Mouse (Mus musculus) forebrain, embryonic 14.5 days (tissue): Measurements from ENCODE around the gene Aicda. TPM values are rescaled to one million over a fixed set of nuclear protein-coding genes. Genes with fewer than 3 reads are reported as not detected.
A peak's percentile ranks its signal among the peaks of the same experiment; 100 is the strongest.
"Not testable (repeated sequence)": the region's sequence is repeated elsewhere in the genome, so short reads cannot be mapped to it uniquely, and the experiment has no call there.

Source experiments
- ATAC-seq: fragments of 200-750 bp; cut with Nextera tagmentation; 2 replicates; pipeline ENCODE4 v1.8.0; 2017; ENCODE audit warnings: mild to moderate bottlenecking, moderate library complexity
- DNase-seq: peaks from one replicate; pipeline ENCODE4 v3.0.0-alpha.2; 2015; ENCODE audit warnings: low spot score
- H3K27ac ChIP-seq: fragments of 300-500 bp; sonication (generic); 2 replicates; pipeline ENCODE4 v1.5.1; 2014; ENCODE audit warnings: low read depth, mild to moderate bottlenecking, control low read depth, low read length, moderate library complexity
- H3K27me3 ChIP-seq: fragments of 300-500 bp; sonication (generic); replicated peaks from 2 replicates; pipeline ENCODE4 v1.6.1; 2014; ENCODE audit warnings: low read length, control low read depth, mixed read lengths; ENCODE audit not compliant: control insufficient read depth, insufficient read depth
- H3K36me3 ChIP-seq: fragments of 300-500 bp; sonication (generic); 2 replicates; pipeline ENCODE4 v1.6.1; 2014; ENCODE audit warnings: low read length, control low read depth; ENCODE audit not compliant: control insufficient read depth, insufficient read depth
- H3K4me1 ChIP-seq: fragments of 300-500 bp; sonication (generic); 2 replicates; pipeline ENCODE4 v1.6.1; 2014; ENCODE audit warnings: antibody characterized with exemption, low read length, control low read depth; ENCODE audit not compliant: control insufficient read depth, insufficient read depth
- H3K4me2 ChIP-seq: fragments of 300-500 bp; sonication (generic); 2 replicates; pipeline ENCODE4 v1.6.1; 2014; ENCODE audit warnings: mild to moderate bottlenecking, control low read depth, low read length
- H3K4me3 ChIP-seq: fragments of 300-500 bp; sonication (generic); 2 replicates; pipeline ENCODE4 v1.5.1; 2014; ENCODE audit warnings: low read depth, low read length, control low read depth
- H3K9ac ChIP-seq: fragments of 300-500 bp; sonication (generic); 2 replicates; pipeline ENCODE4 v1.6.1; 2014; ENCODE audit warnings: mild to moderate bottlenecking, low read length, control low read depth, moderate library complexity
- H3K9me3 ChIP-seq: fragments of 300-500 bp; sonication (generic); replicated peaks from 2 replicates; pipeline ENCODE4 v1.6.1; 2016; ENCODE audit warnings: low read length, control low read depth, mixed read lengths; ENCODE audit not compliant: control insufficient read depth
- WGBS: fragments of 180-500 bp; shearing (Covaris S2); extraction: QIAGEN DNeasy Blood & Tissue Kit; methylation state at CpG from one replicate; pipeline ENCODE4 v1.1.7; 2014; 5-methylcytosine and 5-hydroxymethylcytosine counted together
- polyA plus RNA-seq: library from polyadenylated mRNA; unstranded; fragments of >200 nt; fragmentation: Nextera tagmentation; extraction: Ambion mirVana; gene quantifications from 2 replicates; pipeline ENCODE4 v1.2.1, GENCODE M21; 2014

Aicda gene
- polyA plus RNA-seq, 1 experiment from 2014 or later, result 0.52 TPM

DNA sequence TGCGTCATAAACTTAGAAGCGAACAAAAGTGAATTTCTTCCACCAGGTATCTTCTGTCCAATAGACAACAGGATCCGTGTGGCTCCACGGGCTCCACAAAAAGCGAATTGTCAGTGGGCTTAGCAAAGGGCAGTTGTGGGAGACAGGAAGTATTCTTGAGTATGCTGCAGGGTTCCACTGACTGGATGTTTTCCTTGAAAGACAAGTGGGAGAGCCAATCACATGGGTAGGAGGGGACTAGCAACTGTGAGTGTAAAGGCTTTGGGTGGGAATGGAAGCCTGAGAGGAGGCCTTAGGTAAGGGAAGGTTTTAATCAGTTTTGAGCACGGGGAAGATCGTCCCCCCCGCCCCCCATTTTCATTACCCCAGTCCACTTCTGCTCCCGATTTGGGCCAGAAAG, 31.0 kb upstream of the Aicda start:
- H3K4me2 ChIP-seq, result no peak overlapping the region
- 0 out of 2 replicates have a peak overlapping the region, but pooled peaks have one; percentile 29 for H3K9ac ChIP-seq
- H3K9me3 ChIP-seq, result no peaks in the 10 kb centered on the region
- H3K27ac ChIP-seq, result no peak overlapping the region
- H3K4me3 ChIP-seq, result no peak overlapping the region
- H3K4me1 ChIP-seq, result no peaks in the 10 kb centered on the region
- 73% methylated on average over 9 of the region's 9 CpGs for WGBS
- no peaks in the 10 kb centered on the region for H3K36me3 ChIP-seq
- peak; percentile 79 for DNase-seq
- no peaks in the 10 kb centered on the region for H3K27me3 ChIP-seq
- peak; percentile 84 for ATAC-seq

DNA sequence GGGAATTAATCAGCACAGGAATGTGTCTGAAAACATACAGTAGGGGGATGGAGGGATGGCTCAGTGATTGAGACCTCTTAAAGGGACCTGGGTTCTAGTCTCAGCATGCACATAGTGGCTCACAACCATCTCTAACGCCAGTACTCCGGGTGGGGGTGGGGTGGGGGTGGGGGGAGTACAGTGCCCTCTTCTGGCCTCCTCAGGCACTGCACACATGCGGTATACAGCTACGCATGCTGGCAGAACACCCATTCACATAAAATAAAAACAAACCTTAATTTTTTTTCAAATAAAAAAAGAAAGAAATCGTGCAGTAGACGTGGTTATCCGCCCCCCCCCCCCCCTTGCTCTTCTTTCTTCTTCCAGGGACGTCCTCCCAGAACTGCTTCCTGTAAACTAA, 30.3 kb upstream of the Aicda start:
- Histone ChIP-seq H3K9ac (no peak overlapping the region), H3K27ac (no peak overlapping the region), H3K9me3 (no peaks in the 10 kb centered on the region), H3K4me1 (no peaks in the 10 kb centered on the region), H3K4me3 (no peak overlapping the region), H3K4me2 (no peak overlapping the region), H3K27me3 (no peaks in the 10 kb centered on the region), H3K36me3 (no peaks in the 10 kb centered on the region)
- 90% methylated on average over 8 of the region's 8 CpGs for WGBS
- ATAC-seq (no peak), DNase-seq (no peak)

- Histone ChIP-seq H3K9ac (no peak overlapping the region), H3K4me2 (no peak overlapping the region), H3K27me3 (no peaks in the 10 kb centered on the region), H3K4me1 (no peaks in the 10 kb centered on the region), H3K27ac (no peak overlapping the region), H3K4me3 (no peak overlapping the region), H3K9me3 (no peaks in the 10 kb centered on the region), H3K36me3 (no peaks in the 10 kb centered on the region)
- ATAC-seq (no peak), DNase-seq (no peak)
- WGBS, result 76% methylated on average over 12 of the region's 12 CpGs
Measured at GRCm38 (mm10) chr6:122527596-122527995, 26.0 kb upstream of the Aicda start.

DNA sequence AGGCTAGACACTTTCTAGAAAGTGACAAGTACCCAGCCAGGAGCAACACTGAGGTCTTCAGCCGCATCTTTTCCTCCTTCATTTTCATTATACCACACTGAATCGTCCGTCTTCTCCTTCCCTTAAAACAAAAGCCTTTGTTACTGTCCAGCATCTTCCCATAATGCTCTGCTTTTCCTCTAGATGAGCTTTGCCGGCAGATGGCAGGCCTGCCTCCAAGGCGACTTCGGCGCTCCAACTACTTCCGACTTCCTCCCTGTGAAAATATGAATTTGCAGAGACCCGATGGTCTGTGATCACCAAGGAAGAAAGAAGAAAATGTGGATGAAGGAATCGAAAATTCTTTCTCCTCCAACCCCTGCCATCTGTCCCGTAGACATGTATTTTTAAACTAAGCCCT, 25.5 kb upstream of the Aicda start:
- DNase-seq, result no peak
- H3K9me3 ChIP-seq, result no peaks in the 10 kb centered on the region
- H3K4me2 ChIP-seq, result no peak overlapping the region
- H3K4me1 ChIP-seq, result no peaks in the 10 kb centered on the region
- no peaks in the 10 kb centered on the region for H3K36me3 ChIP-seq
- ATAC-seq, result no peak
- H3K9ac ChIP-seq, result no peak overlapping the region
- H3K27ac ChIP-seq, result no peak overlapping the region
- WGBS, result 84% methylated on average over 11 of the region's 11 CpGs
- no peaks in the 10 kb centered on the region for H3K27me3 ChIP-seq
- no peak overlapping the region for H3K4me3 ChIP-seq

DNA sequence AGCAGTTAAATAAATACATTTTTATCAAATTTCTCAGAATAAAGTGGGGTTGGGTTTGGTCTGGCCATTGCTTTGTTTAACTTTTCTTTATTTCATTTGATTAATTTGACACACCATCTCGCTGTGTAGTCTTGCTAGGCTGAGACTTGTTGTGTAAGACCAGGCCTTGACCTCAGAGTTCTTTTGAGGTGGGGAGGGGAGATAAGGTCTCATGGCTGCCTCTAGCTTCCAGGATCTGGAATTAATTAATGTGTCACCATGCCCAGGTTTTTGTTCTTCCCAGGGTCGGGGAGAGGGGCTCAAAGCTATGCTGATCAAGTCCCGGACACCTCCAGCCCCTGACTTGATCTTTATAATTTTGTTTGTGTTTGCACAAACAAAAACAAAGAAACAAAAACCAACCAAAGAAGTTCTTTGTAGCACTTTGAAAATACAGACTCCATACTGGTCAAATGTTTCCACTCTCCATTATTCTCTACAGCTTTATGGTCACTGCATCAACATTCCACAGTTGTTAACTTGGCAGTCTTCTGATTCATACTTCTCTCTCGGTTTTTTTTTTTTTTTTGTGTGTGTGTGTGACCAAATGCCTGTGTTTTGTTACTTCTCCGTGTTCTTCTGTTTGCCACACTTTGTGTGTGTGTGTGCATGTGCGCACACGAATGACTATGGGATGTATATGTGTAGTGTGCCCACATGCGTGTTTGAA, 22.0 kb upstream of the Aicda start:
- no peak for DNase-seq
- Histone ChIP-seq H3K27me3 (no peaks in the 10 kb centered on the region), H3K27ac (no peak overlapping the region), H3K9me3 (no peaks in the 10 kb centered on the region), H3K36me3 (no peaks in the 10 kb centered on the region), H3K9ac (no peak overlapping the region), H3K4me3 (no peak overlapping the region), H3K4me1 (0 out of 2 replicates have a peak, but pooled peaks cover 2% of the 10 kb centered on the region), H3K4me2 (no peak overlapping the region)
- no peak for ATAC-seq
- WGBS, result 80% methylated on average over 8 of the region's 8 CpGs

DNA sequence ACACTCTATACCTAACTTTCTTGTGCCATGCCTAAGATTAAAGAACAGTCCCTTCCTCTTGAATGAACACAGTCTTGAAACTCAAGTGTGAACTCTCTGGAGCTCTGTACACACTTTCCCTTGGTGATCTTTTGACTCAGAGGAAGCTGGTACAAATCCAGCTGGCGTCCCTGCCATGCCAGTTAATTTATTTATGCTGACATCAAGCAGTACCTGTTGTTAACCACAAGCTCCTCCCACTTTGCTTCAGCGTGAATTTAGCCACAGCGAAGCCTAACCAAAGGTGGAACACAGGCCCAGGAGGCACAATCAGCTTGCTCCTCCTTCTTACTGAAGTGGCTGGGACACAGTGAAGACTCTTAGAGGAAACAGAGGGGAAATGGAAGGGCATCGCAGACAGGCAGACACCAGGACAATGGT, 20.7 kb upstream of the Aicda start:
- Histone ChIP-seq H3K4me1 (0 out of 2 replicates have a peak, but pooled peaks cover 2% of the 10 kb centered on the region), H3K27ac (no peak overlapping the region; the same call in 1 of the 2 replicates), H3K9me3 (no peaks in the 10 kb centered on the region), H3K36me3 (no peaks in the 10 kb centered on the region), H3K9ac (no peak overlapping the region; the same call in 1 of the 2 replicates), H3K4me3 (0 out of 2 replicates have a peak overlapping the region, but pooled peaks have one; percentile 6), H3K27me3 (no peaks in the 10 kb centered on the region), H3K4me2 (peak overlapping the region; percentile 39)
- ATAC-seq (peak; percentile 70), DNase-seq (peak; percentile 72)
- 5% methylated on average over 4 of the region's 4 CpGs for WGBS

GRCm38 (mm10) chr6:122534032-122534431, 19.6 kb upstream of the Aicda start:
- no peaks in the 10 kb centered on the region for H3K27me3 ChIP-seq
- 0 out of 2 replicates have a peak, but pooled peaks cover 2% of the 10 kb centered on the region for H3K4me1 ChIP-seq
- H3K4me3 ChIP-seq, result no peak overlapping the region
- H3K36me3 ChIP-seq, result no peaks in the 10 kb centered on the region
- ATAC-seq, result no peak
- H3K9me3 ChIP-seq, result no peaks in the 10 kb centered on the region
- no peak overlapping the region for H3K4me2 ChIP-seq
- DNase-seq, result no peak
- H3K27ac ChIP-seq, result no peak overlapping the region
- 28% methylated on average over 3 of the region's 3 CpGs for WGBS
- H3K9ac ChIP-seq, result no peak overlapping the region

DNA sequence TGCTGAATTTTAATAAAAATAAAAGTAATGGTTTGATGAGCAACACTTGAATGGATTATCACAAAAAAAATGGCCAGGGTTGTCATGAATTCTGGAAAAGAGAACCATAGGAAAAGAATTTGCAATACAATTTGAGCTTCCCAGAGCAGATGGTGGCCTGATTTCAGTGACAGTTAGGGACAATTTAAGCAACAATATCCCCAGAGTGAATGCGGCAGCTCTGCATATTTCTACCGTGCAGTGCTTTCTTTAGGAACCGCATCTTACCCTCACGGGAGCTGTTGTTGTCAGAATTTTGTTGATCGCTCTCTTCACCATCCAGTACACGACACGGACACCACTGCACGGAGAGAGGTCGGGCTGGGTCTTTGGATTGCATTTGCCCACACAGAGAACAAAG, 14.0 kb upstream of the Aicda start:
- no peaks in the 10 kb centered on the region for H3K36me3 ChIP-seq
- no peaks in the 10 kb centered on the region for H3K27me3 ChIP-seq
- no peak overlapping the region for H3K4me3 ChIP-seq
- 83% methylated on average over 9 of the region's 9 CpGs for WGBS
- ATAC-seq, result no peak
- H3K9me3 ChIP-seq, result no peaks in the 10 kb centered on the region
- H3K27ac ChIP-seq, result no peak overlapping the region
- no peak overlapping the region for H3K9ac ChIP-seq
- H3K4me2 ChIP-seq, result no peak overlapping the region
- no peaks in the 10 kb centered on the region for H3K4me1 ChIP-seq
- no peak for DNase-seq

DNA sequence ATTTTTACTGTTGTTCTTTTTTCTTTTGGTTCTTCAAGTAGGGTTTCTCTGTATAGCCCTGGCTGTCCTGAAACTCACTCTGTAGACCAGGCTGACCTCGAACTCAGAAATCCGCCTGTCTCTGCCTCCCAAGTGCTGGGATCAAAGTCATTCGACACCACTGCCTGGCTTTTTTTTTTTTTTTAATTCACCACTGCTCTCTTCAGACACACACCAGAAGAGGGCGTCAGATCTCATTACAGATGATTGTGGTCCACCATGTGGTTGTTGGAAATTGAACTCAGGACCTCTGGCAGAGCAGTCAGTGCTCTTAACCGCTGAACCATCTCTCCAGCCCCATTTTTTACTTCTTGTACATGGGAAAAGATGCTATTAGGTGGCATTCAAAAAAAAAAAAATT, 11.1 kb upstream of the Aicda start:
- not testable (repeated sequence) for H3K9me3 ChIP-seq, H3K27ac ChIP-seq, DNase-seq, H3K4me2 ChIP-seq, H3K36me3 ChIP-seq, H3K4me3 ChIP-seq, H3K4me1 ChIP-seq, H3K9ac ChIP-seq, H3K27me3 ChIP-seq, ATAC-seq
- WGBS, result 80% methylated on average over 5 of the region's 5 CpGs
